Mouse (Mus musculus) ovary, postnatal 36 days (tissue): ENCODE measurements at regions not wholly inside any gene's neighbourhood (a gene's known extent, or its start where the extent isn't known, plus 50 kb on each side); places are given as distances from the start of the nearest gene placed in this dataset.
A peak's percentile ranks its signal among the peaks of the same experiment; 100 is the strongest.

ENCODE experiments used
- DNase-seq: peaks from one replicate; pipeline ENCODE4 v3.0.0; 2022; ENCODE audit warnings: low spot score, mixed read lengths

- no peak for DNase-seq
These were observed 59.7 kb downstream of the H2al1j start for GRCm38 (mm10) chrX:11387200-11387940.

- no peak for DNase-seq
These were observed 61.2 kb downstream of the H2al1j start for GRCm38 (mm10) chrX:11388860-11389259.

- DNase-seq, result no peak
These were observed 72.8 kb downstream of the H2al1j start for GRCm38 (mm10) chrX:11400406-11400805.

GRCm38 (mm10) chrX:11404369-11404768, 76.7 kb downstream of the H2al1j start:
- DNase-seq, result no peak

- DNase-seq, result no peak
These were observed 84.7 kb downstream of the H2al1j start for GRCm38 (mm10) chrX:11412316-11412826.

- no peak for DNase-seq
These were observed 88.0 kb downstream of the H2al1j start for GRCm38 (mm10) chrX:11415662-11416061.

- DNase-seq, result no peak
These were observed 88.9 kb downstream of the H2al1j start for GRCm38 (mm10) chrX:11416510-11416909.

GRCm38 (mm10) chrX:11417861-11418260, 90.2 kb downstream of the H2al1j start:
- DNase-seq, result no peak

- no peak for DNase-seq
These were observed 90.6 kb downstream of the H2al1j start for GRCm38 (mm10) chrX:11418261-11418660.

- no peak for DNase-seq
These were observed 91.6 kb downstream of the H2al1j start for GRCm38 (mm10) chrX:11419162-11419631.

- no peak for DNase-seq
These were observed 104.9 kb downstream of the H2al1j start for GRCm38 (mm10) chrX:11432403-11433004.

GRCm38 (mm10) chrX:11435338-11435737, 107.7 kb downstream of the H2al1j start:
- DNase-seq, result no peak

GRCm38 (mm10) chrX:11437151-11437944, 109.7 kb downstream of the H2al1j start:
- DNase-seq, result no peak

GRCm38 (mm10) chrX:11443543-11443942, 115.9 kb downstream of the H2al1j start:
- peak; percentile 16 for DNase-seq

- peak; percentile 24 for DNase-seq
These were observed 116.7 kb downstream of the H2al1j start for GRCm38 (mm10) chrX:11444261-11444725.

- no peak for DNase-seq
These were observed 121.1 kb downstream of the H2al1j start for GRCm38 (mm10) chrX:11448711-11449110.

GRCm38 (mm10) chrX:11458521-11458920, 130.9 kb downstream of the H2al1j start:
- DNase-seq, result no peak

GRCm38 (mm10) chrX:11463955-11464511, 136.4 kb downstream of the H2al1j start:
- DNase-seq, result no peak

GRCm38 (mm10) chrX:11466191-11466590, 138.6 kb downstream of the H2al1j start:
- no peak for DNase-seq

GRCm38 (mm10) chrX:11479696-11480339, 152.2 kb downstream of the H2al1j start:
- no peak for DNase-seq

GRCm38 (mm10) chrX:11482141-11482540, 154.5 kb downstream of the H2al1j start:
- DNase-seq, result peak; percentile 16

- no peak for DNase-seq
These were observed 159.0 kb downstream of the H2al1j start for GRCm38 (mm10) chrX:11486588-11486987.
